Mouse (Mus musculus): Measurements from ENCODE around the gene Napsa.

Gene Napsa

DNA sequence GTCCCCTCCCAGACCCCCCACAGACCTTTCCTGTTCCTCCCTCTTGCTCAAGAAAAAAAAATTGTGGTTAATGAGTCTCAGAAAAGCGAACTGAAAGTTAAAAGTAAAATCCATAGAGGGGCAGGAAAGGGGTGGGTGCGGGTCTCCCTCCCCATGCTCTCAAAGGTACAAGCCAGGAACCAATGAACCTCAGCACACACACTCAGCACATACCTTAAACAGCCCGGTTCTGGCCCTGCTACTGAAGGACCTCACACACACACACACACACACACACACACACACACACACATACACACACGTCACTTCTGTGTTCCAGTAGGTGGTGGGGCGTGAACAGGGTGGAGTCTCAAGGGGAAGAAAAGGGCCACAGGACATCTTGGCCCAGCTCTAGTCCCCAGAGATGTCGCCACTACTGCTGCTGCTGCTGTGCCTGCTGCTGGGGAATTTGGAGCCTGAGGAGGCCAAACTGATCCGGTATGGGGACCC is at the start of gene Napsa:
Gene Napsa (plus strand): TSS at position 168 of the 489 bp plus-strand sequence.
- no peak for DNase-seq (ENCODE audit: extremely low spot score, low spot score)

GRCm38 (mm10) chr7:44523056-44523455 is 49.1 kb upstream of the Napsa start:
- no peak for DNase-seq (ENCODE audit: extremely low spot score, low spot score)

- DNase-seq (ENCODE audit: extremely low spot score, low spot score) = no peak
These were observed 47.7 kb upstream of the Napsa start, which contains the start of gene Mybpc2 for GRCm38 (mm10) chr7:44524502-44524901. Gene Mybpc2 (minus strand): TSS chr7:44524656.

GRCm38 (mm10) chr7:44525126-44525832 is 46.9 kb upstream of the Napsa start:
- no peak for DNase-seq (ENCODE audit: extremely low spot score, low spot score)

DNA sequence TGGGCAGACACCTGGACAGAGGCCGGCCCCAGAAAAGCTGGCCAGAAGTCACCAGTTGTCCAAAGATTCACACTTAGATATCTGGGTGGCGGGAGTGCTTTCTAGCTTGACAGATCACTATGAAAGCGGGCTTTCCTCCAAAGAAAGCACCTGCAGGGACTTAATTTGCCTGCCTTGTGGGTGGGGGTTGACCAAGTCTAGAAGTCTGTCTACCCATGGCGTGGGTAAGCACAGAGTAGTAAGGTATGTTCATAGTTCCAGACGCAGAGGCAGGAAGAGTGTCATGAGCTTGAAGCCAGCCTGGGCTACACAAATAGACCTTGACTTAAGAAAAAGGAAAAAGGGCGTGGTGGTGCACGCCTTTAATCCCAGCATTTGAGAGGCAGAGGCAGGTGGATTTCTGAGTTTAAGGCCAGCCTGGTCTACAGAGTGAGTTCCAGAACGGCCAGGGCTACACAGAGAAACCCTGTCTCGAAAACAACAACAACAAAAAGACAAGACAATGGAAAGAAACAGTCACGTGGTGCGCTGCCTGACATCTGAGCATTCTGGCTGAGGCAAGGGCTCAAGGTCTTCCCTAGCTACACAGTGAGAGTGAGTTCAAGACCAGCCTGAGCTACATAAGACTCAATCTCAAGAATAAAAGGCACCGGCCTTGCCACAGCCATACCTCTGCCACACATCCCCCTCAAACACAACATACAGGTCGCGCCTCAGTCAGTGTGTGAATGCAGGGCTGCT is 45.6 kb upstream of the Napsa start:
- DNase-seq (ENCODE audit: extremely low spot score, low spot score) = no peak

DNA sequence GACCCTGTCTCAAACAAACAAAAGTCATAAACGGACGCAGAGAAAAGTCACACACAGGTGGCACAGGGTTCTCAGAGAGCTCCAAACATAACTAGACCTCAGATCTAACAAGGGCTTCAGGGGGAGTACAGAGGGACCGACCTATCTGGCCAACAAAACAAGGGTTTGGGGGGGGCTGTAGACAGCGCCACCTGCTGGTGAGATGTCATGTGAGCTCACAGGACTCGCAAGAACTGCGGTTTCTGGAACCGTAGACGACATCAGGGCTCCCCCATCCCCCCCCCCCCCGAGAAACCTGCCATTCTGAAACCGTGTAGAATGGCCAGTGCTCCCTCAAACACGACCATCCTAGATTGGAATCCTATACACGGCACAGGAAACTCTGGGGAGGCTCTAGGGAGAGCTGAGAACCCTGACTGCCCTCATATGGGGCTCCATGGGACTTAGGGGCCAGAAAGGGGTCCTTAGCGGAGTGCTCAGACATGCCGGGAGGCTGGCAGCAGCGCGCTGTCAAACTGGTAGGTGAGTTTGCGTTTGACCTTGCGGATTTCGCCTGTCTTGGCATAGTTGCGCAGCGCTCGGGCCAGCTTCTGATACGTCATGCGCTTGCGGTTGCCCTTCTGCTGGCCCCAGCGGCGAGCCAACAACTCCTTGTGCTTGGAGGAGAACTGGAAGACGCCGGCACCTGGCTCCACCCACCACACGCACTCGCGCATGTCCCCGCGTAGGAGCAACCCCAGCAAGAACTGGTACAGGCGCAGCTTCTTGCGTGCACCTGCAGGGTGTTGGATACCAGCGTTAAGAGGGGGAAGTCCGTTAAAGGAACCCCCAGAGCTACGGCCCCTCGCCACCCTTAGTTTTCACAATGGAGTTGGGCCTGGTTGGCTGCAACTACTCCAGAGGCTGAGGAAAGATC is 44.4 kb upstream of the Napsa start:
- DNase-seq (ENCODE audit: extremely low spot score, low spot score) = peak; percentile 72

- no peak for DNase-seq (ENCODE audit: extremely low spot score, low spot score)
These were observed 42.7 kb upstream of the Napsa start for GRCm38 (mm10) chr7:44529518-44529917.

GRCm38 (mm10) chr7:44530507-44530906 is 41.7 kb upstream of the Napsa start:
- no peak for DNase-seq (ENCODE audit: extremely low spot score, low spot score)

DNA sequence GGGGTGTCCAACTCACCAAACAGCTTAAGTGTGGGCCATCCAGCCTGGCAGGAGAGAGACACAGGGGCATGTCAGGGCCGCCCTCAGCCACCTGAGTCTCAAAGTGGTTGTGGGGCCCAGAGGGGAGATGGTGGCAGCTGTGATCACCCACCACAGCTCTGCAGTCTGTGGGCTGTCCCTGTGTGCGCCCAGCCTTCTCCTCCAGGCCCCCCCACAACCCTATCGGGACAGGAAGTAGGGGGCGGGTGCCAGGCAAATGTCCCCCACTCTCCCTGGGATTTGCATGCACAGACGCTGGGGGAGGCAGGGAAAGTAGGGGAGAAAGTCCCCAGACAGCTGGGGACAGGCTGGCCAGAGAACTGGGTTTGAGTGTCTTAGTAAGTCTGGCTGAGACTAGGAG is 41.0 kb upstream of the Napsa start:
- no peak for DNase-seq (ENCODE audit: extremely low spot score, low spot score)

GRCm38 (mm10) chr7:44531946-44532732 is 40.0 kb upstream of the Napsa start, which contains the start of gene Spib:
Gene Spib (minus strand): TSS chr7:44532071.
- DNase-seq (ENCODE audit: extremely low spot score, low spot score) = no peak

- no peak for DNase-seq (ENCODE audit: extremely low spot score, low spot score)
These were observed 39.0 kb upstream of the Napsa start for GRCm38 (mm10) chr7:44532918-44533745.

DNA sequence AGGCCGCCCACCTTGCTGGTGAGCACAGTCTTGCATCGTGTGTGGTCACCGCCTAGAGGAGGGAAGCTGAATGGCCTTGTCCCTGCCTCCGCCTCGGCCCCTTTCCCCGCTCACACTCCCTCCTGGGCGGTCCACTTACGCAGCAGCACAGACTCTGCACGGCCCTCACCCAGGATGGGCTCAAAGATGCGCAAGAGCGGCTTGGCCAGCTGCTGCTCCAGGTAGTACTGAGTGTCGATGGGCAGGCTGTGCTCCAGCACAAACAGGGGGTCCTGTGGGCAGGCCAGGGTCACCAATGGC is 38.5 kb upstream of the Napsa start:
- no peak for DNase-seq (ENCODE audit: extremely low spot score, low spot score)

- DNase-seq (ENCODE audit: extremely low spot score, low spot score) = no peak
These were observed 37.9 kb upstream of the Napsa start for GRCm38 (mm10) chr7:44534242-44534641.

DNA sequence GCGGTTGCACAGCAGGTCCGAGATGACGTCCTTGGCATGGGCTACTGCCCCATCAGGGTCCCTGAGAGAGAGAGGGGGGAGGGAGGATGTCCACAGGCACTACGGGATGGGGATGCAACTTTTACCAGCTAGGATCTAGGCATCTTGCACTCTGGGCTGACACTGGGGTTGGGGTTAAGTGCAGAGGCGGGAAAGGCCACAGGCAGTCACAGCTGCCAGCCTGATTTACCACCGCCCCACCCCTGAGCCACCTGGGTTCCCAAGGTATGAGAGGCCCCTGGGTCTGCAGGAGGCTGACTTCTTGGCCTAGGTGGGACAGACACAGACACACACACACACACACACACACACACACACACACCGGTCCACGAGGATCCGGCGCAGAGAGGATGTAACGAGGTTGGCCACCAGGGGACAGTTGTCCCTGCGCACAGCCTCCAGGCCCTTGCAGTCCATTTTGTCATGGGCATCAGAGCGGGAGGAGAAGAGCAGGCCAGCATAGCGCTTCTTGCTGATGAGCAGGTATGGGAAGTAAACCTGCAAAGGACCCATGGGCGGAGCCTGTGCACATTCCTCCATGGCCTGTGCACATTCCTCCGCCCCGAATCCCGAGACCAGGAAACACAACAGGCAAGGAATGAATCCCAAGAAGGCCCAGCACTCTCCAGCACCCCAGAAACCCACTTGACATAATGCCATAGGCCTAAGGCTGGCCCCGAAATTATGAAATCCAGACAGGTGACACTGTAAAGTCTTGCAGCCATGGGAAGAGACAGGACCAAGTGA is 37.3 kb upstream of the Napsa start:
- DNase-seq (ENCODE audit: extremely low spot score, low spot score) = no peak

DNA sequence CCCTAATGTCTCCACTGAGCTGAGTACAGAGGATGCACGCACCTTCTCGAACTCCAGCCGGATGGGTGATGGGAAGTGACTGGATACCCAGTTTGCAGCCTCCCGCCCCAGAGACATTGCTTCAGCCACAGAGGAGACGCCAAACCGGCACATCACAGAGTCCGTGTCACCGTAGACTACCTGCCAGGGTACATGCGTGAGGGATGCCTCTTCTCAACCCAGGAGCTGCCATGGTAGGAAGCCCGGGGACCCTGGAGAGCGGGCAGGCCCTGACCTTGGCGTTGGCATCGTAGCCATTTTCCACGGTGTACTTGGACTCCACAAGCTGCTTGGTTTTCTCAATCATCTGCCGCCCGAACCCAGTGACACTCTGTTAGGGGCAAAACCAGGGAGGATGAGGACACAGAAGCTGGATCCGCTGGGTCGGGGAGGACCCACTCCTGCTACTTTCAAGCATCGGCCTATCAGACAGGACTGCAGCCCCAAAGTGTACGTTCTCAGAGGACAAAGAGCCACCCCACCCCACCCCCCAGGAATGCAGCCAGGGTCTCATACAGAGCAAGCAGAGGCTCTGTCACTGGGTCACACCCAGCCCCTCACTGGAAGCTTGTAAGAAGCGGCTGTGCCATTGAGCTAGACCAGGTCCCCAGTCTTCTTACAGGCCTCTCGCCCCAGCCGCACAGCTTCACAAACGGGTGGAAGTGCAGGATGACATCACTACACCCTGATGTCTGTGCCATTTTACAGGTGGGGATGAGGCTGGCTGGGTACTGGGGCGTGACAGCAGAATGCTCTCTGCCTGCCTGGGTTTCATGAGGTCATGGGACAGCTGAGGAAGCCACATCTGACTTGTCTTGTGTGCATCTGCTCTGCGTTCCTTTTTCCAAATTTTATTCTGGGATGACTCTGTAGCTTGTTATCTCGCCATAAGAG is 36.3 kb upstream of the Napsa start:
- DNase-seq (ENCODE audit: extremely low spot score, low spot score) = no peak

DNA sequence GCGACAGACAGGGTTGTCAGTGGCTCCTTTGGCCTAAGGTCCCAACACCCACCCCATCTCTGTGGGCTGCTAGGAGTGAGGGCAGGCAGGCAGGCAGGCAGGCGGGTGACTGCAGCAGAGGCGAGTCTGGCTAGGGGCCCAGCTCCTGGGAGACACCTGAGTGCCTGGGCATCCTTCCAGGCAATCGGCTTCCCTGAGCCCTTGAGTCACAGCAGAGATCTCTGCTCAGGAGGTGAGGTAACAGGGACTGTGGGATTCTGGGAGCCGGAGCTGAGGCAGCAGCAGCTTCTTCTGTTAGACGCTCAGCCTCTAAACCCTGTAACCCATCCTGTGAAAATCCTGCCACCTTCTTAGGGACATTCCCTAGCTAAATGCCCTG is 35.6 kb upstream of the Napsa start:
- DNase-seq (ENCODE audit: extremely low spot score, low spot score) = no peak

- no peak for DNase-seq (ENCODE audit: extremely low spot score, low spot score)
These were observed 35.2 kb upstream of the Napsa start for GRCm38 (mm10) chr7:44537009-44537408.

DNA sequence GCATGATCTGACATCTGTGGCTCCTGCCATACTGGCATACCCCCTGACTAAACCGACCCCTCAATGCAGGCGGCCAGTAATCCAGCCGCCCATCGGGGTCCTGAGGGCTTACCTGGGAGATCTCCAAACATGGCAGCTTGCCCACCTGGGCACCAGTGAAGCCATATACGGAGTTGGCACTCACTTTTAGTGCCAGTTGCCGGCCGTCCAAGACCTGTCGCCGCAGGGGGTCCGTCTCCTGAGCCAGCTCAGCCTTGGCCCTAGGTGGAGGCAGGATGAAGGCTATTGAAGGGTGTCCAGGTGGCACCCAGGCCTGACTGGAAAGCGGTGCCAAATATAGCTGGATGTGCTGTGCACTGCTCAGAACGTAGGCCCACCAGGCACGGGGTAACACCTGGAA is 34.7 kb upstream of the Napsa start:
- no peak for DNase-seq (ENCODE audit: extremely low spot score, low spot score)

Data from neural tube, embryonic 10.5 days (tissue).